Mouse (Mus musculus) embryonic fibroblast, embryonic 13.5 days (primary cell): ENCODE measurements at regions not wholly inside any gene's neighbourhood (a gene's known extent, or its start where the extent isn't known, plus 50 kb on each side); places are given as distances from the start of the nearest gene placed in this dataset.

ENCODE experiments used
- CTCF ChIP-seq: IDR thresholded peaks from 2 replicates; pipeline ENCODE4 v1.5.1; 2011; ENCODE audit warnings: mild to moderate bottlenecking, control low read depth, low read length, moderate library complexity, borderline replicate concordance; ENCODE audit not compliant: insufficient read depth
- POLR2A ChIP-seq: IDR thresholded peaks from 2 replicates; pipeline ENCODE4 v1.6.1; 2011; ENCODE audit warnings: low read depth, mild to moderate bottlenecking, control low read depth, low read length, moderate library complexity

DNA sequence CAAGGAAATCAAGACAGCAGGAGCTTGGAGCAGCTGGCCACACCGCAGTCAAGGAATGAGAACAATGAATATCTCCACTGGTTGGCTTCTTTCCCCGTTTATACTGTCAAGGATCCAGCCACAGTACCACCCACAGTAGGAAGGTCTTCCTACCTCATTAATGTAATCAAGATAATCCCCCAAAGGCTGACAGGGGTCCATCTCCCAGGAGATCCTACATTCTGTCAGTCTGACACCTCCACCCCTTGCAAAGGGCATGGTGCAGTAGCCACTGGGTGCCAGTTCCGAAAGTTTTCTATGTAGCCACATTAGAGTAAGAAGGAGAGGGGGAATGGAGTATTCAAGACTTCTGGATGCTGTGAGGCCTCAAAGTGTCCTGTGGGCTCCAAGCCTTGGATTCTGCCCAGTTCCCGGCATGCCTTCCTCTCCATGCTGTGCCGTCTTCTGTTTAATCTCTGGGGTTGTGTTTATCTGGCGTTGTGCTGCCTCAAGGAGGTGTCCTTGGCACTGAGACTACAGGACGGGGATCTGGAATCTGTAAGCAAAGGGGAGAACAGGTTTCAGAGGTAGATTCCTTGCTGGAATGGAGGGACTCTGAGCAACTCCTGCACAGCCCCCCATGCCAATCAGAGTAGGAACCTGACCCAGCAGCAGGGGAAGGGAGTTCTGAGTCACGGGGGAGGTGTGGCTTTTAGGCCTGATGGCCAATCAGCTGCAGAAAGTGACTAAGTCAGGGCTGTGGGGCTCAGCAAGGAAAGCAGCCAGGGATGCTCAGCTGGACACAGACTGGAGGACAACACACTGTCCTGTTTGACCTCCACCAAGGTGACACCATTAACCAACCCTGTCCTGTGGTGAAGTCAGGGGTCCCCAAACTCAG is 77.3 kb upstream of the Wscd1 start:
- TF ChIP-seq CTCF (no peak), POLR2A (no peak)
